Mouse (Mus musculus) stomach, postnatal 0 days (tissue): ENCODE measurements around the gene Zfp423. TPM values are rescaled to one million over a fixed set of nuclear protein-coding genes. Genes with fewer than 3 reads are reported as not detected.

Experiments used
- ATAC-seq: fragments of 200-750 bp; cut with Nextera tagmentation; 2 replicates; pipeline ENCODE4 v1.8.0; 2017; ENCODE audit not compliant: low FRiP score, low TSS enrichment
- DNase-seq: peaks from one replicate; pipeline ENCODE4 v3.0.0-alpha.2; 2016; ENCODE audit warnings: low spot score
- H3K27ac ChIP-seq: fragments of 300-500 bp; sonication (generic); replicated peaks from 2 replicates; pipeline ENCODE4 v1.5.1; 2014; ENCODE audit warnings: mild to moderate bottlenecking, control low read depth
- H3K27me3 ChIP-seq: fragments of 300-500 bp; sonication (generic); 2 replicates; pipeline ENCODE4 v1.6.1; 2014; ENCODE audit warnings: low read length; ENCODE audit not compliant: control insufficient read depth, insufficient read depth
- H3K36me3 ChIP-seq: fragments of 300-500 bp; sonication (generic); 2 replicates; pipeline ENCODE4 v1.6.1; 2014; ENCODE audit warnings: low read length, mixed read lengths; ENCODE audit not compliant: control insufficient read depth, insufficient read depth
- H3K4me1 ChIP-seq: fragments of 300-500 bp; sonication (generic); replicated peaks from 2 replicates; pipeline ENCODE4 v1.6.1; 2014; ENCODE audit warnings: antibody characterized with exemption; ENCODE audit not compliant: control insufficient read depth, insufficient read depth
- H3K4me2 ChIP-seq: fragments of 300-500 bp; sonication (generic); replicated peaks from 2 replicates; pipeline ENCODE4 v1.6.1; 2014; ENCODE audit warnings: low read depth, mild to moderate bottlenecking, control low read depth, moderate library complexity
- H3K4me3 ChIP-seq: fragments of 300-500 bp; sonication (generic); 2 replicates; pipeline ENCODE4 v1.5.1; 2014; ENCODE audit warnings: low read depth, low read length, control low read depth
- H3K9ac ChIP-seq: fragments of 300-500 bp; sonication (generic); 2 replicates; pipeline ENCODE4 v1.6.1; 2014; ENCODE audit warnings: mild to moderate bottlenecking, low read length, control low read depth, mixed read lengths
- H3K9me3 ChIP-seq: fragments of 300-500 bp; sonication (generic); 2 replicates; pipeline ENCODE4 v1.6.1; 2016; ENCODE audit warnings: low read length; ENCODE audit not compliant: control insufficient read depth
- CTCF ChIP-seq: IDR thresholded peaks from 2 replicates; pipeline ENCODE4 v1.5.1; 2016; ENCODE audit warnings: antibody characterized with exemption, low read depth, mild to moderate bottlenecking, moderate library complexity
- EP300 ChIP-seq: optimal IDR thresholded peaks from 2 replicates; pipeline ENCODE3; 2016; ENCODE audit warnings: antibody characterized with exemption
- WGBS: fragments of 180-500 bp; shearing (Covaris S2); extraction: QIAGEN DNeasy Blood & Tissue Kit; methylation state at CpG from one replicate; pipeline ENCODE4 v1.1.7; 2014; 5-methylcytosine and 5-hydroxymethylcytosine counted together
- polyA plus RNA-seq: library from polyadenylated mRNA; unstranded; fragments of >200 nt; fragmentation: Nextera tagmentation; extraction: Ambion mirVana; gene quantifications from 2 replicates; pipeline ENCODE4 v1.2.1, GENCODE M21; 2015

The Zfp423 gene
- polyA plus RNA-seq, 1 experiment from 2014 or later = 2.6 TPM

- no peak for ATAC-seq
Observed at GRCm38 (mm10) chr8:87835924-87836323, 123.5 kb downstream of the Zfp423 start.

DNA sequence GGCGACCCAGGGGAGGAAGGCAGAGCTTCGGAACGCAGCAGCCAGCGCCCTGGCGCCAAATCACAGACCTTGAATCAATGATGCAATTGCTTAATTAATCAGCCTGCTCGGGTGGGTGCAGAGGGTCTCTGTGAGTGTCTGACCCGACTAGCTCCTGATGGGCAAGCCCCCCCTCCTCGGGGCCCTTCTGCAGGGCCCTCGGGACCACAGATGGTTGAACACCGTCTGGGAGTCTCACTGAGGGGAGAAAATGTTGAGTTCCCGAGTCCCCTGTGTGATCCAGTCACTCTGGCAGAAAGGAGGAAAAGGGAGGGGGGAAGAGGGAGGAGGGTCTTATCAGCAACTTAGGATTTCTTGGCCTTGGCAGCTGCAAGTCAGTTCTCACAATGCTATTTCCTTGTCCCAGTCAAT is 124.0 kb downstream of the Zfp423 start:
- Histone ChIP-seq H3K9ac (no peak overlapping the region), H3K9me3 (no peaks in the 10 kb centered on the region), H3K27ac (0 out of 2 replicates have a peak overlapping the region, but pooled peaks have one; percentile 30), H3K27me3 (no peaks in the 10 kb centered on the region), H3K4me1 (peaks cover 6% of the 10 kb centered on the region), H3K4me3 (no peak overlapping the region), H3K36me3 (no peaks in the 10 kb centered on the region), H3K4me2 (no peak overlapping the region)
- ATAC-seq (no peak), DNase-seq (no peak)
- 14% methylated on average over 11 of the region's 11 CpGs for WGBS
- no peak for TF ChIP-seq CTCF
- TF ChIP-seq EP300 = no peak

More at GRCm38 (mm10) chr8:87835924-87836323, 123.5 kb downstream of the Zfp423 start:
- Histone ChIP-seq H3K27me3 (no peaks in the 10 kb centered on the region), H3K27ac (no peak overlapping the region), H3K9me3 (no peaks in the 10 kb centered on the region), H3K9ac (no peak overlapping the region), H3K4me1 (peaks cover 6% of the 10 kb centered on the region), H3K4me3 (no peak overlapping the region), H3K36me3 (no peaks in the 10 kb centered on the region), H3K4me2 (no peak overlapping the region)
- no peak for DNase-seq
- TF ChIP-seq CTCF = no peak
- TF ChIP-seq EP300 = no peak
- WGBS = 38% methylated on average over 7 of the region's 7 CpGs

DNA sequence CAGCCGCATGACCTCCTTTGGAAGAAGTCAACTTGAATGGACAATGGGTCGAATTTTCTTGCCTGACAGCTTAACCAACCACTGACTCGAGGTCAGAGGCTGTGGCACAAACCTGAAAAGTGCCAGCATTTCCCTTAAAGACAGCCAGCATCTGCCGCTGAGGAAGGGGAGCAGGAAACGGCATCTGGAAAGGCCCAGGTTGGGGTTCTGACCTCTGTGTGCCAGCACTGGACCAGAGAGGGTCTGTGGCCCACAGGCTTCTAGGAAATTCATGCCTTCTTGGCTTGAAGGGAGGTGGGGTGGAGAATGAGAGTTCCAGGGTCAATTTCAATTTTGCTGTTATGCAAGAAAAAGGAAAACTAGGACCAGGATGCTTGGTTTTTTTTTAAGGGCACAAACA is 124.7 kb downstream of the Zfp423 start:
- H3K4me1 ChIP-seq = peaks cover 6% of the 10 kb centered on the region
- no peak for ATAC-seq

DNA sequence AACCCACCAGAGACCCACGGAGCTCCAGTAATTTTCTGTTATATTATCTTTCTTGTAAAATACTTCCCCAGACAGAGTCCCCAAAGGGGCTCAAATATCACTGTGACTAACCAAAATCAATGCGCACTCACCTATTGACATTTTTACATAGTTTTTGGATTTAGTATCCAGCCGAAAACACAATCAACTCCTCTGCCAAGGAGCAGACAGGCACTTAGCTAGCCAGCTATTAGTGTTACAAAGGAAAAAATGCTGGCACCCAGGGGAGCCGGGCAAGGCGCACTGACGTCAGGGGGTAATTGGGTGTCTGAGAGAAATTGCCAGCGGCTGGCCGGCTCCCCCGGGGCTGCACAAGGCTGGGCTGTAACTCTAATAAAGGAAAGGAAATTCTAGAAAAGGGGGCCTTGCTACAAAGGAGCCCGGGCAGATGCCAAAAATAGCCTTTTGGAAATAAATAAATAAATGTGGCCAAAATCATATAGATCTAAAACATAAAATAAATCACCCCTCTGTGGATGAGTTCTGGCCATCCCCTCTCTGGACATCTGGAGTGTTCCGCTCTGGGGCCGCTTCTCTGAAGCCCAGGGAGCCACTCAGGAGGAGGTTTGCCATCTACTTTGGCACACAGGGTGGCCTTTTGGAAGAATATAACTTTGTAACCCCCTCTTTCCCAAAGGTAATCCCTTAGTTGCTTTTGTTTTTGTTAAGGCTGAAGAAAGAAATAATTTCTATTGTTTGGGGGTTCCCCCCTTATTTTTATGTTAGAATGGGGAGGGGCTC is 125.4 kb downstream of the Zfp423 start:
- no peak for ATAC-seq
- Histone ChIP-seq H3K9ac (no peak overlapping the region), H3K36me3 (no peaks in the 10 kb centered on the region), H3K4me2 (no peak overlapping the region), H3K27me3 (no peaks in the 10 kb centered on the region), H3K4me3 (no peak overlapping the region), H3K4me1 (peaks cover 6% of the 10 kb centered on the region), H3K27ac (no peak overlapping the region), H3K9me3 (no peaks in the 10 kb centered on the region)
- TF ChIP-seq EP300 (no peak), CTCF (no peak)
- DNase-seq = no peak
- 55% methylated on average over 12 of the region's 12 CpGs for WGBS

More for the DNA sequence above, 124.7 kb downstream of the Zfp423 start:
- H3K36me3 ChIP-seq = no peaks in the 10 kb centered on the region
- 54% methylated on average over 5 of the region's 5 CpGs for WGBS
- no peak for DNase-seq
- H3K27ac ChIP-seq = no peak overlapping the region
- no peaks in the 10 kb centered on the region for H3K27me3 ChIP-seq
- H3K4me3 ChIP-seq = no peak overlapping the region
- TF ChIP-seq EP300 (no peak), CTCF (no peak)
- H3K9me3 ChIP-seq = no peaks in the 10 kb centered on the region
- no peak overlapping the region for H3K9ac ChIP-seq
- H3K4me2 ChIP-seq = no peak overlapping the region

- no peak overlapping the region for H3K27ac ChIP-seq
- WGBS = 70% methylated on average over 13 of the region's 13 CpGs
Observed at GRCm38 (mm10) chr8:87833339-87833738, 126.1 kb downstream of the Zfp423 start.

More at GRCm38 (mm10) chr8:87833339-87833738, 126.1 kb downstream of the Zfp423 start:
- Histone ChIP-seq H3K4me3 (no peak overlapping the region), H3K27me3 (no peaks in the 10 kb centered on the region), H3K36me3 (no peaks in the 10 kb centered on the region), H3K9me3 (no peaks in the 10 kb centered on the region), H3K4me2 (no peak overlapping the region), H3K9ac (no peak overlapping the region), H3K4me1 (peaks cover 6% of the 10 kb centered on the region)
- no peak for ATAC-seq
- TF ChIP-seq CTCF = no peak
- no peak for TF ChIP-seq EP300
- DNase-seq = no peak
